Mouse (Mus musculus): ENCODE data around the gene Alpi. TPM values are rescaled to one million over a fixed set of nuclear protein-coding genes. Genes with fewer than 3 reads are reported as not detected.

Alpi gene
- total RNA-seq, 2 experiments from 2014 or later: not detected

DNA sequence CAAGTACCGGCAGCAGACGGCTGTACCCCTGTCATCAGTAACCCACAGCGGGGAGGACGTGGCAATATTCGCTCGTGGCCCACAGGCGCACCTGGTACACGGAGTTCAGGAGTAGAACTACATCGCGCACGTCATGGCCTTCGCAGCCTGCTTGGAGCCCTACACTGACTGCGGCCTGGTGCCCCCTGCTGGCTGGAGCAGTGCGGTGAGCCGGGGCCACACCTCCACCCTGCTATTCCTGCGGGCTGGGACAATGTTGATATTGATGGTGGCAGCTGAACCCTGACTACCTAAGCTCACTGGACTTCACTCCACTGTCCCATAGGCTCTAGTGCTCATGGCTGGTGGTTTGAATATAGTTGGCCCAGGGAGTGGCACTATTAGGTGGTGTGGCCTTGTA is 30.7 kb downstream of the Alpi start:
- ATAC-seq (replicated peaks; ENCODE audit: poor library complexity, severe bottlenecking): peak; percentile 88

DNA sequence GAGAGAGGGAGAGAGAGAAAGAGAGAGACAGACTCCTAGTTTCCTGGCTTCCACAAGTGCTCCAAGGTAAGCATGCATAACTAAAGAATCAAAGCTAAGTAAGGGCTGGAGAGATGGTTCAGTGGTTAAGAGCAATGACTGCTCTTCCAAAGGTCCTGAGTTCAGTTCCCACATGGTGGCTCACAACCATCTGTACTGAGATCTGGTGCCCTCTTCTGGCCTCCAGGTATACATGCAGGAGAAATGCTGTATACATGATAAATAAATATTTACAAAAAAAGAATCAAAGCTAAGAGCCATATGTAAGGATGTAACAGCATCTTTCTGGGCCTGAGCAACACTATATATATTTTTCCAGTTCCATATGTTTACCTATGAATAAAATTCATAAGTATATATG is 40.5 kb downstream of the Alpi start:
- ATAC-seq (replicated peaks; ENCODE audit: poor library complexity, severe bottlenecking): no peak

DNA sequence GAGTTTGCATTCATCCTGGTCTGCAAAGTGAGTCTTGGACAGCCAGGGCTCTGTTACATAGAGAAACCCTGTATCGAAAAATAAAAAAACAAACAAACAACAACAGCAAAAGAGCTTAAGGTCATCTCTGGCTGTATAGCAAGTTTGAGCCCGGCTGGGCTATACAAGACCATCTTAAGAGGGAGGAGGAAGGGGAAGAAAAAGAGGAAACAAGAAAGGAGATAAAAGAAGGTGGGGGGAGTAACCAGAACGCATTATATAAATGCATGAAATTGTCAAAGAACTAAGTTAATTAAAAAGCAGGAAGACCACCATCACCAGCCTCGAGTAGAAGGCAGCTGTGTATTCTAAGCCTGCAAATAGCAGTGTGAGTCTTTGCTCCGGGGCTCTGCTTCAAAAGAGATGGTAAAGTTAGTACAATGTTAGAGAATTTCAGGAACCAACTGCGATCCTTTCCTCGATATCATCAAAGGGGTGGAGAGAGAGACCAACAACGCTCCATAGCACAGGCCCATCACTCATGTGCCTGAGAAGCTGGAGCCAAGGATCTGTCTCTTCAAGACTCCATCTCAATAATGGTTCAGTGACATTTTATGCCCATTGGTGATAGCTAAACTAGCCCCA is 42.3 kb downstream of the Alpi start:
- ATAC-seq (replicated peaks; ENCODE audit: poor library complexity, severe bottlenecking): no peak

DNA sequence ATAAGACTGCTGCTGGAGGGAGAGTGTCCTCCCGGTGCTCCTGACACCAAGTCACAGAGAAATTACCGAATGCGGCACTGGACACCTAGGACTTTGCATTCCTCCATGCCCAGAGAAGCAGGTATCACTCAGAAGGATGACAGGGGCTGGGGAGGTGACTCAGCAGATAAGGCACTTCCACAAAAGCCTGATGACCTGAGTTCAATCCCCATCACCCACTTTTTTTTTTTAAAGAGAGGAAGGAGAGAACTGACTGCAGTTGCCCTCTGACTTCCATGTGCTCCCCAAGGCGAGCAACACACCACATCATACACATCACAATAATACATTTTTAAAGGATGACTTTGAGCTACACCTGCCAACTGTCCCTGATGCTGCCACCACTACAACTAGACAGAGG is 44.3 kb downstream of the Alpi start:
- no peak for ATAC-seq (replicated peaks; ENCODE audit: poor library complexity, severe bottlenecking)

DNA sequence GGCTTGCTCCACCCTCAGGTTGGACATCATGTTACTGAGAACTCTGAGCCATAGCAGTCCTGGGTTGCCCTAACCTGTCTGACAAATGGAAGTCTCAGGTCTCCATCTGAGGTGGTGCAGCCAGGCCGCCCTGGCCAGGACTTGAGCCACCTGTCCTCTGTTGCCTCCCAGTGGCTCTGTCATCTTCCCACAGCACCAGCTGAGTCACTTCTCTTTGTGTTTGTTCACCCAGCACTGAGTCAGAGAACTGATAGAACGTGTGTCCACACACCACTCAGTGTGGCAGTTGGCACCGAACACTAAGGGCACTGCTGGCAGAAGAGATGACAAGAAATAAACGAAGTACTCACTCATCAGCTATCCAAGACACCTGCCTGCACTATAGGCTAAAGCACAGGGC is 50.0 kb downstream of the Alpi start:
- no peak for ATAC-seq (replicated peaks; ENCODE audit: poor library complexity, severe bottlenecking)

DNA sequence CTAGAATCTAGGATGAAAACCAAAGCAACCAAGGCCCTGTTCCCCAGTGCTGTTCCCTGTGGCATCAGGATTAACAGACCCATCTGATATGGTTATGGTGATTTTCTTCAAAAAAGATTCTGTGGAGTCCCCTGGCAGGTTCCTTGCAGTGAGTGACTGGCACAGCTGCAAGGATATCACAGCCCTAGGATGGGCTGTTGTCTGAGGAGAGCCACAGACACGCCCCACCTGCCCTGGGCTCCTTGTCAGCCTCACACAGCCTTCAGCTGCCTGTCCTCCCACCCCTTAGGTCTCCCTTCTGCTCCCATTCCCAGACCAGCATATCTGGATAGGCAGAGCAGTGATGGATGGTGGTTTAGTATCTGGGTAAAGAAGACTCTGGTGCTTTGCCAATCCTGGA is 50.7 kb downstream of the Alpi start:
- no peak for ATAC-seq (replicated peaks; ENCODE audit: poor library complexity, severe bottlenecking)

DNA sequence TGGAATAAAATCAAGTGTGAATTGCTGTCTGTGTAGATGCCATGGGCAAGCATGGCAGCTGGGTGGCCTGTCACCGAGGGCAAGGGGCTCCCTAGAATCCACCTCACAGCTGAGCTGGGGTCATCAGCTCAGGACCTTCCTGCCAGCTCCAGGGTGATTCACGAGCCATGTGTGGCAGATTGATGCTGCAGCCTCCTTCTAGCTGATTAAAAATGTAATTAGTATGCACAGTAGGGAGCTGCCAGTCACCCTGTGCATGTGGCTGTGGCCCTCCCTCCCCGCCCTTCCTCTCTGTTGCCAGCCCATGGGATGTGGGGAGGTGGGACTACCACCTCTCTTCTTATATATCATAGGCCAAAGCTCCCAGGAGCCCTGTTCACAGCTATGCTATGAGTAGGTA is 51.3 kb downstream of the Alpi start:
- ATAC-seq (replicated peaks; ENCODE audit: poor library complexity, severe bottlenecking): no peak

Other genes with a start within 250 kb of the Alpi start
- not detected in 2 replicates for gene Alppl2, start 11.7 kb downstream of the Alpi start, total RNA-seq (2014; fragmentation: Nextera tagmentation)
- gene Alppl2, start 11.7 kb downstream of the Alpi start, total RNA-seq (2017): not detected in 2 replicates
- not detected in 2 replicates for gene Akp3, start 23.4 kb upstream of the Alpi start, total RNA-seq (2014; fragmentation: Nextera tagmentation)
- gene Akp3, start 23.4 kb upstream of the Alpi start, total RNA-seq (2017): not detected in 2 replicates
- gene Ecel1, start 54.9 kb upstream of the Alpi start, total RNA-seq (2014; fragmentation: Nextera tagmentation): not detected in 2 replicates
- not detected in 2 replicates for gene Ecel1, start 54.9 kb upstream of the Alpi start, total RNA-seq (2017)
- gene Prss56, start 81.7 kb upstream of the Alpi start, total RNA-seq (2014; fragmentation: Nextera tagmentation): not detected in 2 replicates
- gene Prss56, start 81.7 kb upstream of the Alpi start, total RNA-seq (2017): not detected in 2 replicates
- not detected in 2 replicates for gene Chrnd, start 89.0 kb upstream of the Alpi start, total RNA-seq (2014; fragmentation: Nextera tagmentation)
- gene Chrnd, start 89.0 kb upstream of the Alpi start, total RNA-seq (2017): not detected in 2 replicates
- gene Chrng, start 103.1 kb upstream of the Alpi start, total RNA-seq (2014; fragmentation: Nextera tagmentation): not detected in 2 replicates
- 0.05 TPM in 1 of 2 replicates, not detected in the other for gene Chrng, start 103.1 kb upstream of the Alpi start, total RNA-seq (2017)
- gene Eif4e2, start 112.3 kb upstream of the Alpi start, total RNA-seq (2014; fragmentation: Nextera tagmentation): 82.9 and 93.1 TPM in 2 replicates
- gene Eif4e2, start 112.3 kb upstream of the Alpi start, total RNA-seq (2017): 137 and 140 TPM in 2 replicates
- not detected in 2 replicates for gene Efhd1, start 162.8 kb upstream of the Alpi start, total RNA-seq (2014; fragmentation: Nextera tagmentation)
- gene Efhd1, start 162.8 kb upstream of the Alpi start, total RNA-seq (2017): 0.98 TPM in 1 of 2 replicates, not detected in the other
- 62.5 and 69.5 TPM in 2 replicates for gene Gigyf2, start 225.4 kb upstream of the Alpi start, total RNA-seq (2014; fragmentation: Nextera tagmentation)
- gene Gigyf2, start 225.4 kb upstream of the Alpi start, total RNA-seq (2017): 64.4 and 81.0 TPM in 2 replicates

Data from granulocyte monocyte progenitor cell, adult 5-6 weeks (primary cell).